ENCODE assay signal across 8 mouse cellular contexts in the genomic region with DNA sequence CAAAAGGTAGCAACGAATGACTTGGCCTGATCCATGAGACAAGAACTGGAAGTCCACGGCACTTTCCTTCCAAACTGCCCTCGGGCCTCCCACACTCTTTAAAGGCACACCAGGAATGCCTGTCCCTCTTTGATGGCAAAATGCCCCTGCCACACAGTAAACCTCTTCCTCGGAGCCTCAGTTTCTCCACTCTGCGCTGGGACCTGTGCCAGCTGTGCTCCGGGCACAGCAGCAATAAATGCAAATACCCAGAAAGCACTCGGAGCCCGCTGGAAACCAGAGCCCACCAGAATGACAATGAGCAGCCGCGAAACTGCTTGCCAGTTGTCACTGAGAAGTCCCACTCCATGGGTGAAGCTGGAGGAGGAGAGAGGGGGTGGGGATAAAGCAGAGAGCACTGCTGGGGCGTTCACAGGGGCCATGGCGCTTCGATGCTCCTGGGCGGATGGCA. TPM values are rescaled to one million over a fixed set of nuclear protein-coding genes. Genes with fewer than 3 reads are reported as not detected.
DNase-seq lines count a peak whose midpoint lies in the region; ATAC-seq and TF ChIP-seq lines count a peak whose summit lies in the region.

No protein-coding gene starts in this region.

- H3K9ac ChIP-seq in liver, postnatal 0 days (replicated peaks) = 0 out of 2 replicates have a peak overlapping the region, but pooled peaks have one; percentile 34
- no peak overlapping the region for H3K9ac ChIP-seq in liver, embryonic 12.5 days
- H3K9ac ChIP-seq in embryonic facial prominence, embryonic 13.5 days = peak overlapping the region; percentile 33
- H3K9ac ChIP-seq in hindbrain, embryonic 15.5 days = peak overlapping the region; percentile 29; the same call in 1 of the 2 replicates
- peak overlapping the region; percentile 47 for H3K9ac ChIP-seq in neural tube, embryonic 13.5 days

- DNase-seq in liver, postnatal 0 days = no peak
- DNase-seq in spleen, postnatal 14 days (ENCODE audit: low spot score in 2 of 2) = no peak
- no peak for DNase-seq in thymus, adult 2 months
- DNase-seq in lung, postnatal 25 days (ENCODE audit: low spot score) = no peak

- H3K27me3 ChIP-seq in liver, postnatal 0 days (ENCODE audit: insufficient read depth, low read length) = no peaks in the 10 kb centered on the region
- H3K27me3 ChIP-seq in liver, embryonic 12.5 days (replicated peaks) = no peaks in the 10 kb centered on the region
- H3K27me3 ChIP-seq in embryonic facial prominence, embryonic 13.5 days = no peaks in the 10 kb centered on the region
- no peaks in the 10 kb centered on the region for H3K27me3 ChIP-seq in hindbrain, embryonic 15.5 days
- no peaks in the 10 kb centered on the region for H3K27me3 ChIP-seq in neural tube, embryonic 13.5 days
- H3K27me3 ChIP-seq in thymus, adult 2 months (ENCODE audit: control insufficient read depth, insufficient read depth, low read length) = no peaks in the 10 kb centered on the region

- no peak for TF ChIP-seq CTCF in liver, postnatal 0 days (IDR thresholded peaks at IDR 0.05; ENCODE audit: low read depth)
- TF ChIP-seq CTCF in thymus, adult 2 months (IDR thresholded peaks at IDR 0.05; ENCODE audit: borderline replicate concordance, control insufficient read depth, extremely low read depth, insufficient read depth, low read length, poor library complexity) = no peak

- H3K9me3 ChIP-seq in liver, postnatal 0 days (ENCODE audit: low read length) = no peaks in the 10 kb centered on the region
- no peaks in the 10 kb centered on the region for H3K9me3 ChIP-seq in liver, embryonic 12.5 days (replicated peaks)
- H3K9me3 ChIP-seq in embryonic facial prominence, embryonic 13.5 days = no peaks in the 10 kb centered on the region
- H3K9me3 ChIP-seq in hindbrain, embryonic 15.5 days = no peaks in the 10 kb centered on the region
- no peaks in the 10 kb centered on the region for H3K9me3 ChIP-seq in neural tube, embryonic 13.5 days

- peak overlapping the region; percentile 88 for H3K27ac ChIP-seq in liver, postnatal 0 days (ENCODE audit: low read depth)
- no peak overlapping the region for H3K27ac ChIP-seq in liver, embryonic 12.5 days
- H3K27ac ChIP-seq in embryonic facial prominence, embryonic 13.5 days = peak overlapping the region; percentile 94
- peak overlapping the region; percentile 88 for H3K27ac ChIP-seq in hindbrain, embryonic 15.5 days (replicated peaks)
- H3K27ac ChIP-seq in neural tube, embryonic 13.5 days (replicated peaks) = peak overlapping the region; percentile 96
- H3K27ac ChIP-seq in thymus, adult 2 months (ENCODE audit: control insufficient read depth, insufficient read depth, low read length) = no peak overlapping the region

- WGBS in liver, postnatal 0 days (ENCODE audit: insufficient replicate concordance) = 86% methylated on average over 13 of the region's 14 CpGs
- WGBS in liver, embryonic 12.5 days (ENCODE audit: insufficient replicate concordance) = 84% methylated on average over 14 of the region's 14 CpGs
- 32% methylated on average over 14 of the region's 14 CpGs for WGBS in embryonic facial prominence, embryonic 13.5 days
- WGBS in hindbrain, embryonic 15.5 days = 18% methylated on average over 14 of the region's 14 CpGs
- 10% methylated on average over 14 of the region's 14 CpGs for WGBS in neural tube, embryonic 13.5 days
- 98% methylated on average over 14 of the region's 14 CpGs for WGBS in thymus, adult 2 months

- H3K36me3 ChIP-seq in liver, postnatal 0 days (replicated peaks; ENCODE audit: insufficient read depth, low read length) = 0 out of 2 replicates have a peak, but pooled peaks cover 3% of the 10 kb centered on the region
- H3K36me3 ChIP-seq in liver, embryonic 12.5 days = peaks cover 50% of the 10 kb centered on the region
- no peaks in the 10 kb centered on the region for H3K36me3 ChIP-seq in embryonic facial prominence, embryonic 13.5 days
- H3K36me3 ChIP-seq in hindbrain, embryonic 15.5 days = no peaks in the 10 kb centered on the region
- H3K36me3 ChIP-seq in neural tube, embryonic 13.5 days = no peaks in the 10 kb centered on the region
- no peaks in the 10 kb centered on the region for H3K36me3 ChIP-seq in thymus, adult 2 months (ENCODE audit: control insufficient read depth, insufficient read depth, low read length)

- no peak overlapping the region for H3K4me2 ChIP-seq in liver, postnatal 0 days (ENCODE audit: low read depth, low read length)
- no peak overlapping the region for H3K4me2 ChIP-seq in liver, embryonic 12.5 days
- H3K4me2 ChIP-seq in embryonic facial prominence, embryonic 13.5 days = peak overlapping the region; percentile 29
- H3K4me2 ChIP-seq in hindbrain, embryonic 15.5 days = peak overlapping the region; percentile 16
- H3K4me2 ChIP-seq in neural tube, embryonic 13.5 days = peak overlapping the region; percentile 39

- no peak overlapping the region for H3K4me3 ChIP-seq in liver, postnatal 0 days (ENCODE audit: low read depth, low read length)
- no peak overlapping the region for H3K4me3 ChIP-seq in liver, embryonic 12.5 days
- no peak overlapping the region for H3K4me3 ChIP-seq in embryonic facial prominence, embryonic 13.5 days
- H3K4me3 ChIP-seq in hindbrain, embryonic 15.5 days = no peak overlapping the region
- H3K4me3 ChIP-seq in neural tube, embryonic 13.5 days = no peak overlapping the region
- H3K4me3 ChIP-seq in thymus, adult 2 months (ENCODE audit: control insufficient read depth, insufficient read depth, low read length) = no peak overlapping the region

- no peak for TF ChIP-seq EP300 in liver, postnatal 0 days (IDR thresholded peaks at IDR 0.05; ENCODE audit: low read depth)

- TF ChIP-seq POLR2A in thymus, adult 2 months (IDR thresholded peaks at IDR 0.05; ENCODE audit: control insufficient read depth, extremely low read depth, insufficient read depth, low read length, poor library complexity) = no peak

- peaks cover 57% of the 10 kb centered on the region for H3K4me1 ChIP-seq in liver, postnatal 0 days (ENCODE audit: insufficient read depth)
- peaks cover 94% of the 10 kb centered on the region for H3K4me1 ChIP-seq in liver, embryonic 12.5 days
- peaks cover 84% of the 10 kb centered on the region for H3K4me1 ChIP-seq in embryonic facial prominence, embryonic 13.5 days
- peaks cover 87% of the 10 kb centered on the region for H3K4me1 ChIP-seq in hindbrain, embryonic 15.5 days (replicated peaks)
- peaks cover 94% of the 10 kb centered on the region for H3K4me1 ChIP-seq in neural tube, embryonic 13.5 days (replicated peaks)
- H3K4me1 ChIP-seq in thymus, adult 2 months (replicated peaks; ENCODE audit: control insufficient read depth, insufficient read depth, low read length) = peaks cover 29% of the 10 kb centered on the region

- ATAC-seq in liver, postnatal 0 days = no peak
- ATAC-seq in liver, embryonic 12.5 days = no peak
- ATAC-seq in embryonic facial prominence, embryonic 13.5 days (ENCODE audit: insufficient number of reproducible peaks, insufficient read depth, low FRiP score, low TSS enrichment, low read depth) = no peak
- no peak for ATAC-seq in hindbrain, embryonic 15.5 days (ENCODE audit: low FRiP score, low read depth)
- ATAC-seq in neural tube, embryonic 13.5 days (ENCODE audit: low read depth) = peak; percentile 57

RNA-seq across cellular contexts. Expression of gene Tpcn1, which starts 20.7 kb away (rescaled TPM):
- 16.3 and 18.6 TPM in 2 replicates for polyA plus RNA-seq in liver, postnatal 0 days (2015; fragmentation: Nextera tagmentation; extraction: Ambion mirVana)
- polyA plus RNA-seq in liver, embryonic 12.5 days (2016; fragmentation: Nextera tagmentation; extraction: Ambion mirVana) = 24.8 and 25.4 TPM in 2 replicates
- 21.0 and 22.3 TPM in 2 replicates for polyA plus RNA-seq in embryonic facial prominence, embryonic 13.5 days (2015; fragmentation: Nextera tagmentation; extraction: Ambion mirVana)
- polyA plus RNA-seq in hindbrain, embryonic 15.5 days (2015; fragmentation: Nextera tagmentation; extraction: Ambion mirVana) = 18.1 and 19.7 TPM in 2 replicates
- 22.4 and 22.5 TPM in 2 replicates for polyA plus RNA-seq in neural tube, embryonic 13.5 days (2015; fragmentation: Nextera tagmentation; extraction: Ambion mirVana)
- 203 and 208 TPM in 2 replicates for polyA plus RNA-seq in thymus, adult 2 months (2012; rRNA removed)

RNA-seq across cellular contexts. Expression of gene Iqcd, which starts 21.0 kb away (rescaled TPM):
- polyA plus RNA-seq in liver, postnatal 0 days (2015; fragmentation: Nextera tagmentation; extraction: Ambion mirVana) = 0.75 and 0.84 TPM in 2 replicates
- 2.0 and 2.1 TPM in 2 replicates for polyA plus RNA-seq in liver, embryonic 12.5 days (2016; fragmentation: Nextera tagmentation; extraction: Ambion mirVana)
- polyA plus RNA-seq in embryonic facial prominence, embryonic 13.5 days (2015; fragmentation: Nextera tagmentation; extraction: Ambion mirVana) = 0.60 and 0.80 TPM in 2 replicates
- polyA plus RNA-seq in hindbrain, embryonic 15.5 days (2015; fragmentation: Nextera tagmentation; extraction: Ambion mirVana) = 1.6 and 2.3 TPM in 2 replicates
- 0.94 and 1.0 TPM in 2 replicates for polyA plus RNA-seq in neural tube, embryonic 13.5 days (2015; fragmentation: Nextera tagmentation; extraction: Ambion mirVana)
- polyA plus RNA-seq in thymus, adult 2 months (2012; rRNA removed) = 2.8 and 3.0 TPM in 2 replicates

RNA-seq across cellular contexts. Expression of gene Rita1, which starts 44.6 kb away (rescaled TPM):
- polyA plus RNA-seq in liver, postnatal 0 days (2015; fragmentation: Nextera tagmentation; extraction: Ambion mirVana) = 3.1 and 3.4 TPM in 2 replicates
- polyA plus RNA-seq in liver, embryonic 12.5 days (2016; fragmentation: Nextera tagmentation; extraction: Ambion mirVana) = 7.3 and 8.4 TPM in 2 replicates
- polyA plus RNA-seq in embryonic facial prominence, embryonic 13.5 days (2015; fragmentation: Nextera tagmentation; extraction: Ambion mirVana) = 16.2 and 17.6 TPM in 2 replicates
- polyA plus RNA-seq in hindbrain, embryonic 15.5 days (2015; fragmentation: Nextera tagmentation; extraction: Ambion mirVana) = 28.7 and 31.1 TPM in 2 replicates
- 19.9 and 25.1 TPM in 2 replicates for polyA plus RNA-seq in neural tube, embryonic 13.5 days (2015; fragmentation: Nextera tagmentation; extraction: Ambion mirVana)
- polyA plus RNA-seq in thymus, adult 2 months (2012; rRNA removed) = 18.8 and 20.6 TPM in 2 replicates

RNA-seq across cellular contexts. Expression of gene Ddx54, which starts 44.8 kb away (rescaled TPM):
- 14.0 and 15.1 TPM in 2 replicates for polyA plus RNA-seq in liver, postnatal 0 days (2015; fragmentation: Nextera tagmentation; extraction: Ambion mirVana)
- polyA plus RNA-seq in liver, embryonic 12.5 days (2016; fragmentation: Nextera tagmentation; extraction: Ambion mirVana) = 35.0 and 36.3 TPM in 2 replicates
- 45.6 and 46.8 TPM in 2 replicates for polyA plus RNA-seq in embryonic facial prominence, embryonic 13.5 days (2015; fragmentation: Nextera tagmentation; extraction: Ambion mirVana)
- 37.9 and 41.3 TPM in 2 replicates for polyA plus RNA-seq in hindbrain, embryonic 15.5 days (2015; fragmentation: Nextera tagmentation; extraction: Ambion mirVana)
- polyA plus RNA-seq in neural tube, embryonic 13.5 days (2015; fragmentation: Nextera tagmentation; extraction: Ambion mirVana) = 44.6 and 45.7 TPM in 2 replicates
- polyA plus RNA-seq in thymus, adult 2 months (2012; rRNA removed) = 429 and 448 TPM in 2 replicates

RNA-seq across cellular contexts. Expression of gene Slc8b1, which starts 56.8 kb away (rescaled TPM):
- polyA plus RNA-seq in liver, postnatal 0 days (2015; fragmentation: Nextera tagmentation; extraction: Ambion mirVana) = 15.3 and 17.1 TPM in 2 replicates
- 4.2 and 6.0 TPM in 2 replicates for polyA plus RNA-seq in liver, embryonic 12.5 days (2016; fragmentation: Nextera tagmentation; extraction: Ambion mirVana)
- 5.0 and 5.9 TPM in 2 replicates for polyA plus RNA-seq in embryonic facial prominence, embryonic 13.5 days (2015; fragmentation: Nextera tagmentation; extraction: Ambion mirVana)
- 2.4 and 2.9 TPM in 2 replicates for polyA plus RNA-seq in hindbrain, embryonic 15.5 days (2015; fragmentation: Nextera tagmentation; extraction: Ambion mirVana)
- 3.0 and 3.6 TPM in 2 replicates for polyA plus RNA-seq in neural tube, embryonic 13.5 days (2015; fragmentation: Nextera tagmentation; extraction: Ambion mirVana)
- polyA plus RNA-seq in thymus, adult 2 months (2012; rRNA removed) = 21.9 and 29.1 TPM in 2 replicates

Comparison
In these comparisons a context has a peak if more than half of its experiments do, and no peak if none do; other contexts are left out.
1. H3K27ac ChIP-seq: peak in liver, postnatal 0 days (single experiment), embryonic facial prominence, embryonic 13.5 days (single experiment), hindbrain, embryonic 15.5 days (single experiment) and neural tube, embryonic 13.5 days (single experiment); none in liver, embryonic 12.5 days (single experiment) and thymus, adult 2 months (single experiment).
2. H3K4me2 ChIP-seq: peak in embryonic facial prominence, embryonic 13.5 days (single experiment), hindbrain, embryonic 15.5 days (single experiment) and neural tube, embryonic 13.5 days (single experiment); none in liver, postnatal 0 days (single experiment) and liver, embryonic 12.5 days (single experiment).